Mouse (Mus musculus) CH12.LX (cell line): Measurements from ENCODE around the gene Ankrd12. TPM values are rescaled to one million over a fixed set of nuclear protein-coding genes. Genes with fewer than 3 reads are reported as not detected.

Source experiments
- DNase-seq: peaks from one replicate; pipeline ENCODE4 v3.0.0-alpha.2; 2013; ENCODE audit errors: extremely low read depth
- H3K27ac ChIP-seq: 2 replicates; pipeline ENCODE4 v1.5.1; 2012; ENCODE audit warnings: low read depth, mild to moderate bottlenecking, control low read depth, moderate library complexity; ENCODE audit not compliant: insufficient read depth
- H3K27me3 ChIP-seq: replicated peaks from 2 replicates; pipeline ENCODE3; 2012; ENCODE audit warnings: inconsistent platforms
- H3K36me3 ChIP-seq, 2 experiments: replicated peaks in 1 of 2; 2 replicates each; pipeline versions ENCODE3 to v1.6.1; 2012; ENCODE audit warnings: inconsistent platforms in 1 of 2, low read length in 1 of 2, mild to moderate bottlenecking in 1 of 2, mixed read lengths in 1 of 2, moderate library complexity in 1 of 2; ENCODE audit not compliant: control insufficient read depth in 1 of 2, insufficient read depth in 1 of 2
- H3K4me1 ChIP-seq, 2 experiments: 2 replicates each; pipeline ENCODE4 v1.6.1; 2012; ENCODE audit warnings: inconsistent platforms in 1 of 2, moderate library complexity in 1 of 2; ENCODE audit not compliant: insufficient read depth in 2 of 2, control insufficient read depth in 1 of 2
- H3K4me2 ChIP-seq: 2 replicates; pipeline ENCODE4 v1.6.1; 2012; ENCODE audit warnings: low read depth, mild to moderate bottlenecking, control low read depth; ENCODE audit not compliant: poor library complexity, insufficient read depth, severe bottlenecking
- H3K4me3 ChIP-seq, 3 experiments: fragments of 150-350 bp in 1 of 3; sonication (generic) in 1 of 3; replicated peaks in 1 of 3; 2 replicates each; pipeline versions ENCODE3 to v1.5.1; 2011 to 2012; ENCODE audit warnings: low read depth in 2 of 3, low read length in 2 of 3, mild to moderate bottlenecking in 2 of 3, moderate library complexity in 2 of 3, control low read depth in 1 of 3, improper control_type of control experiment in 1 of 3, inconsistent platforms in 1 of 3, mixed read lengths in 1 of 3; ENCODE audit not compliant: poor library complexity in 1 of 3
- H3K79me2 ChIP-seq: replicated peaks from 2 replicates; pipeline ENCODE4 v1.6.1; 2012; ENCODE audit warnings: mild to moderate bottlenecking, moderate library complexity; ENCODE audit not compliant: control insufficient read depth, poor library complexity, insufficient read depth, severe bottlenecking; ENCODE audit errors: extremely low read depth
- H3K9ac ChIP-seq: 2 replicates; pipeline ENCODE4 v1.6.1; 2012; ENCODE audit warnings: low read depth, mild to moderate bottlenecking, control low read depth, moderate library complexity; ENCODE audit not compliant: insufficient read depth
- H3K9me3 ChIP-seq: replicated peaks from 2 replicates; pipeline ENCODE3; 2012; ENCODE audit warnings: low read length, inconsistent platforms, mixed read lengths
- BHLHE40 ChIP-seq: IDR thresholded peaks from 2 replicates; pipeline ENCODE4 v1.6.1; 2011; ENCODE audit warnings: mild to moderate bottlenecking, low read depth, low read length, improper control_type of control experiment
- CHD1 ChIP-seq: IDR thresholded peaks from 2 replicates; pipeline ENCODE4 v1.6.1; 2012; ENCODE audit warnings: low read depth, low read length, improper control_type of control experiment, inconsistent platforms
- CHD2 ChIP-seq: IDR thresholded peaks from 2 replicates; pipeline ENCODE4 v1.6.1; 2011; ENCODE audit warnings: low read length, improper control_type of control experiment
- CTCF ChIP-seq, 2 experiments: IDR thresholded peaks in 1 of 2; conservative IDR thresholded peaks in 1 of 2; 2 replicates each; pipeline ENCODE4 v1.5.1; 2011 to 2012; ENCODE audit warnings: low read depth in 2 of 2, low read length in 2 of 2, improper control_type of control experiment in 1 of 2, inconsistent platforms in 1 of 2, mild to moderate bottlenecking in 1 of 2, moderate library complexity in 1 of 2
- E2F4 ChIP-seq: IDR thresholded peaks from 2 replicates; pipeline ENCODE4 v1.6.1; 2011; ENCODE audit warnings: low read depth, low read length, improper control_type of control experiment; ENCODE audit not compliant: insufficient replicate concordance
- ELF1 ChIP-seq: IDR thresholded peaks from 2 replicates; pipeline ENCODE4 v1.6.1; 2014; ENCODE audit warnings: low read depth, mild to moderate bottlenecking, inconsistent platforms, low read length, improper control_type of control experiment
- EP300 ChIP-seq: IDR thresholded peaks from 2 replicates; pipeline ENCODE4 v1.6.1; 2011; ENCODE audit warnings: low read length, improper control_type of control experiment
- GABPA ChIP-seq: IDR thresholded peaks from 2 replicates; pipeline ENCODE4 v1.6.1; 2012; ENCODE audit warnings: low read depth, low read length, improper control_type of control experiment, inconsistent platforms; ENCODE audit not compliant: insufficient replicate concordance
- HCFC1 ChIP-seq: IDR thresholded peaks from 2 replicates; pipeline ENCODE4 v1.6.1; 2012; ENCODE audit warnings: low read depth, mild to moderate bottlenecking, inconsistent platforms, low read length, improper control_type of control experiment
- IRF4 ChIP-seq: IDR thresholded peaks from 2 replicates; pipeline ENCODE4 v1.6.1; 2014; ENCODE audit warnings: low read depth, mild to moderate bottlenecking, inconsistent platforms, low read length, improper control_type of control experiment
- JUN ChIP-seq: IDR thresholded peaks from 2 replicates; pipeline ENCODE4 v1.6.1; 2011; ENCODE audit warnings: low read depth, mild to moderate bottlenecking, low read length, improper control_type of control experiment, moderate library complexity; ENCODE audit not compliant: insufficient read depth
- JUND ChIP-seq: conservative IDR thresholded peaks from 2 replicates; pipeline ENCODE4 v1.6.1; 2011; ENCODE audit warnings: low read depth, low read length, improper control_type of control experiment
- KAT2A ChIP-seq: IDR thresholded peaks from 2 replicates; pipeline ENCODE4 v1.6.1; 2012; ENCODE audit warnings: low read length, improper control_type of control experiment, inconsistent platforms; ENCODE audit not compliant: insufficient replicate concordance
- MAFK ChIP-seq: IDR thresholded peaks from 2 replicates; pipeline ENCODE4 v1.6.1; 2011; ENCODE audit warnings: low read length, improper control_type of control experiment; ENCODE audit not compliant: insufficient replicate concordance
- MAX ChIP-seq: IDR thresholded peaks from 2 replicates; pipeline ENCODE4 v1.6.1; 2011; ENCODE audit warnings: low read length, improper control_type of control experiment
- MAZ ChIP-seq: IDR thresholded peaks from 2 replicates; pipeline ENCODE4 v1.6.1; 2012; ENCODE audit warnings: low read depth, mild to moderate bottlenecking, inconsistent platforms, low read length, improper control_type of control experiment, moderate library complexity
- MEF2A ChIP-seq: IDR thresholded peaks from 2 replicates; pipeline ENCODE4 v1.6.1; 2014; ENCODE audit warnings: low read depth, mild to moderate bottlenecking, inconsistent platforms, low read length, improper control_type of control experiment, borderline replicate concordance
- NRF1 ChIP-seq: IDR thresholded peaks from 2 replicates; pipeline ENCODE4 v1.6.1; 2014; ENCODE audit warnings: low read depth, mild to moderate bottlenecking, inconsistent platforms, low read length, improper control_type of control experiment, moderate library complexity
- POLR2A ChIP-seq: IDR thresholded peaks from 2 replicates; pipeline ENCODE4 v1.6.1; 2011; ENCODE audit warnings: low read depth, mild to moderate bottlenecking, improper control_type of control experiment, low read length
- POLR2AphosphoS2 ChIP-seq: IDR thresholded peaks from 2 replicates; pipeline ENCODE4 v1.6.1; 2011; ENCODE audit warnings: low read depth, low read length, improper control_type of control experiment
- RCOR1 ChIP-seq: conservative IDR thresholded peaks from 2 replicates; pipeline ENCODE4 v1.6.1; 2012; ENCODE audit warnings: low read depth, mild to moderate bottlenecking, inconsistent platforms, low read length, improper control_type of control experiment
- TBP ChIP-seq: conservative IDR thresholded peaks from 2 replicates; pipeline ENCODE4 v1.6.1; 2011; ENCODE audit warnings: low read depth, low read length, improper control_type of control experiment
- UBTF ChIP-seq: IDR thresholded peaks from 2 replicates; pipeline ENCODE4 v1.6.1; 2012; ENCODE audit warnings: low read depth, mild to moderate bottlenecking, inconsistent platforms, low read length, improper control_type of control experiment, moderate library complexity
- USF1 ChIP-seq: IDR thresholded peaks from 2 replicates; pipeline ENCODE4 v1.6.1; 2014; ENCODE audit warnings: low read depth, mild to moderate bottlenecking, inconsistent platforms, low read length, improper control_type of control experiment
- USF2 ChIP-seq: conservative IDR thresholded peaks from 2 replicates; pipeline ENCODE4 v1.6.1; 2011; ENCODE audit warnings: low read depth, low read length, improper control_type of control experiment
- ZC3H11A ChIP-seq: IDR thresholded peaks from 2 replicates; pipeline ENCODE4 v1.6.1; 2012; ENCODE audit warnings: low read depth, mild to moderate bottlenecking, inconsistent platforms, low read length, improper control_type of control experiment
- ZMIZ1 ChIP-seq: IDR thresholded peaks from 2 replicates; pipeline ENCODE4 v1.6.1; 2012; ENCODE audit warnings: low read depth, mild to moderate bottlenecking, inconsistent platforms, low read length, improper control_type of control experiment
- ZNF384 ChIP-seq: IDR thresholded peaks from 2 replicates; pipeline ENCODE4 v1.6.1; 2012; ENCODE audit warnings: low read depth, low read length, improper control_type of control experiment, inconsistent platforms
- dilution Hi-C: fragments of 300-500 bp; cut with MboI; formaldehyde crosslinking; loops from 2 replicates; pipeline ENCODE4 v1.14.3; 2020; ENCODE audit warnings: low sequenced_read_pairs; ENCODE audit not compliant: extremely low pct_unique_long_range_greater_than_20kb, extremely low pct_ligation_motif_present
- in situ Hi-C: fragments of 300-500 bp; cut with MboI; formaldehyde crosslinking; loops from 3 replicates; pipeline ENCODE4 v1.14.3; 2019; ENCODE audit warnings: low sequenced_read_pairs, low pct_ligation_motif_present, low pct_unique_long_range_greater_than_20kb, mixed read lengths
- polyA plus RNA-seq: library from polyadenylated mRNA; unstranded; fragments of >175 nt; gene quantifications from 2 replicates; pipeline ENCODE4 v1.2.1, GENCODE M21; 2012; ENCODE audit warnings: low read depth; ENCODE audit not compliant: insufficient read length
- total RNA-seq, 2 experiments: library from RNA; depleted of rRNA; stranded (reverse); fragments of 300-350 nt in 1 of 2; fragments of >200 nt in 1 of 2; gene quantifications; 2 replicates each; pipeline ENCODE4 v1.2.3; 2012 to 2014

Gene Ankrd12
- total and polyA plus RNA-seq, 3 experiments: 1.6 to 5.6 (median 1.7) TPM

GRCm38 (mm10) chr17:66104076-66104475 is 27.2 kb upstream of the Ankrd12 start:
- Histone ChIP-seq H3K27me3 (no peaks in the 10 kb centered on the region), H3K36me3 (no peaks in the 10 kb centered on the region), H3K79me2 (peaks cover 20% of the 10 kb centered on the region), H3K4me2 (no peak overlapping the region), H3K27ac (no peak overlapping the region), H3K4me1 (peaks cover 4 to 35% of the 10 kb centered on the region in 2 experiments; a peak in 3 of 4 replicates), H3K9me3 (no peaks in the 10 kb centered on the region), H3K9ac (no peak overlapping the region), H3K4me3 (no peak overlapping the region)
- no peak for DNase-seq
- dilution Hi-C loops (no loop called here), in situ Hi-C loops (loop anchor here (10.0 kb wide), 1 partner anchor 149 kb away; the partner anchor contains the start of gene Twsg1)
- TF ChIP-seq IRF4: no peak
- TF ChIP-seq CHD2: no peak
- TF ChIP-seq ZMIZ1: no peak
- TF ChIP-seq JUN: no peak
- TF ChIP-seq RCOR1: no peak
- no peak for TF ChIP-seq HCFC1
- TF ChIP-seq MAZ: no peak
- TF ChIP-seq GABPA: no peak
- no peak for TF ChIP-seq EP300
- no peak for TF ChIP-seq ELF1
- TF ChIP-seq JUND: no peak
- TF ChIP-seq CTCF (conservative IDR thresholded peaks at IDR 0.05 in 1 of 2, IDR thresholded peaks at IDR 0.05 in 1 of 2; ENCODE audit: low read depth in 2 of 2, low read length in 2 of 2): no peak
- TF ChIP-seq POLR2A: no peak
- no peak for TF ChIP-seq POLR2AphosphoS2
- no peak for TF ChIP-seq MAFK

DNA sequence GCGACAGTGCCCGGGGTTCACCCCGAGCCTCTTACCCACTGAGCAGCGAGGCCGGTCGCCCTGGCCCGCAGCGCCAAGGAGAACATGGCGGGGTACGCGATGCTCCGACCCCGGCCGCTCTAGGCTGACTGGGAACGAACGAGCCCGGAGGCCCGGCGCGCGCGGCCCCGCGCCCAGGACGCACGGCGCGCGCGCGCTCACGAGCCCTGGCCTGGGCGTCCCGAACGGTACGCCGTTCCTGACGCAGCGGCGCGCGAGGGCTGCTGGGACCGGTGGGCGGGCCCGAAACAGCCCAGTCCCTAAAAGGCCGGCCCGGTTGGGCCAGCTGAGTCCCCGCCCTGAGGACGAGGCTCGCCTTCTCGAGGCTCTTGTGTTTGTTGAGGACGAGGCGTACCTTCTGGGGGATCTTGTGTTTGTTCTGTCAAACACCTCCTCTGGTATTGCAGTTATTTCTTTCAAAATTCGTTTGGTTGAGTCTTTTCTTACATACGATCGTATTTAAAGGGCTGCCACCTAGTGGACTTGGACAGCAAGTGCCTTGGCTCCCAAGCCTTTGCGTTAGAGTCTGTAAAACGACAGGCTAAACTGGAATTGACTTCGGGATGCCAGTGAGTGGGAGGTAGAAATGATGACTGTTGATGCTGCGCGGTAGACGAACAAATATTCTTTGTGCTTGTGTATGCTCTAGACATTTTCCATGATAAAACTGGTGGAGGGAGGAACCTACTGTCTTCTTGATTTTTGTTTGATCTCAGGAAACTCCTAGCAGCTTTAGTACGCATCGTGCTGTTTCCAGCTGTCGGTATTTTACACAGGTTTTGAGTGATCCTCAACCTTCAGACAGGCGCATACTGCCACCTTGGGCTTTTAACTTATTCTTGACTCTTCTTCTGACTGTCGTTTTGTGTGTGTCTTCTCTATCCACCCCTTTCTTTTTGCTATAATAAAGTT is 24.8 kb upstream of the Ankrd12 start, which contains the start of gene Ndufv2:
Gene Ndufv2, minus strand, starts transcription at position 180 of the 951 bp plus-strand sequence.
- in situ Hi-C loops: loop anchor here (10.0 kb wide), 1 partner anchor 147 kb away; the partner anchor contains the start of gene Twsg1
- dilution Hi-C loops: no loop called here
- H3K4me2 ChIP-seq: peak within 1 kb of the TSS; percentile 90
- H3K36me3 ChIP-seq: peaks cover 0 to 12% of the 10 kb centered on the region in 2 experiments
- H3K9me3 ChIP-seq: no peaks in the 10 kb centered on the region
- peak within 1 kb of the TSS; percentile 88 to 99 (median 89) for H3K4me3 ChIP-seq
- H3K79me2 ChIP-seq: peaks cover 40% of the 10 kb centered on the region
- H3K27me3 ChIP-seq: no peaks in the 10 kb centered on the region
- peaks cover 3 to 30% of the 10 kb centered on the region in 2 experiments; a peak in 3 of 4 replicates for H3K4me1 ChIP-seq
- H3K27ac ChIP-seq: peak within 1 kb of the TSS; percentile 55
- peak within 1 kb of the TSS; percentile 90 for H3K9ac ChIP-seq
- peak; percentile 93 for DNase-seq
- TF ChIP-seq ZMIZ1 (0 out of 2 replicates have a peak, but pooled peaks have one; percentile 33), IRF4 (no peak), HCFC1 (peak; percentile 47; the same call in 1 of the 2 replicates), UBTF (no peak), MAX (no peak; the same call in 1 of the 2 replicates), ZNF384 (no peak), BHLHE40 (no peak), RCOR1 (no peak), USF2 (no peak), JUND (0 out of 2 replicates have a peak, but pooled peaks have one; percentile 9), MEF2A (no peak; the same call in 1 of the 2 replicates), NRF1 (peak; percentile 57), ZC3H11A (no peak), POLR2A (peak; percentile 89), E2F4 (no peak), CHD1 (no peak), TBP (peak; percentile 74), USF1 (no peak), MAFK (no peak), EP300 (no peak), CTCF (conservative IDR thresholded peaks at IDR 0.05 in 1 of 2, IDR thresholded peaks at IDR 0.05 in 1 of 2; ENCODE audit: low read depth in 2 of 2, low read length in 2 of 2) (peak; percentile 58 to 70; a peak in 3 of 4 replicates), KAT2A (no peak)
